Mouse (Mus musculus) heart, embryonic 11.5 days (tissue): Measurements from ENCODE around the gene Grk3. TPM values are rescaled to one million over a fixed set of nuclear protein-coding genes. Genes with fewer than 3 reads are reported as not detected.

Source experiments
- ATAC-seq: fragments of 200-750 bp; cut with Nextera tagmentation; replicated peaks from 2 replicates; pipeline ENCODE4 v1.8.0; 2017; ENCODE audit warnings: moderate library complexity; ENCODE audit not compliant: insufficient number of reproducible peaks, low FRiP score, low TSS enrichment
- H3K27ac ChIP-seq: fragments of 300-500 bp; sonication (generic); 2 replicates; pipeline ENCODE4 v1.5.1; 2014; ENCODE audit warnings: mild to moderate bottlenecking, low read depth, low read length
- H3K27me3 ChIP-seq: fragments of 300-500 bp; sonication (generic); 2 replicates; pipeline ENCODE4 v1.6.1; 2014; ENCODE audit warnings: mild to moderate bottlenecking, low read length, mixed read lengths; ENCODE audit not compliant: control insufficient read depth, insufficient read depth
- H3K36me3 ChIP-seq: fragments of 300-500 bp; sonication (generic); 2 replicates; pipeline ENCODE4 v1.6.1; 2014; ENCODE audit warnings: mild to moderate bottlenecking, low read length, moderate library complexity, mixed read lengths; ENCODE audit not compliant: control insufficient read depth, insufficient read depth
- H3K4me1 ChIP-seq: fragments of 300-500 bp; sonication (generic); 2 replicates; pipeline ENCODE4 v1.6.1; 2014; ENCODE audit warnings: low read length; ENCODE audit not compliant: control insufficient read depth, insufficient read depth
- H3K4me2 ChIP-seq: fragments of 300-500 bp; sonication (generic); 2 replicates; pipeline ENCODE4 v1.6.1; 2014; ENCODE audit warnings: mild to moderate bottlenecking, moderate library complexity
- H3K4me3 ChIP-seq: fragments of 300-500 bp; sonication (generic); 2 replicates; pipeline ENCODE4 v1.5.1; 2014; ENCODE audit warnings: low read depth, low read length
- H3K9ac ChIP-seq: fragments of 300-500 bp; sonication (generic); 2 replicates; pipeline ENCODE4 v1.6.1; 2014; ENCODE audit warnings: mild to moderate bottlenecking, low read depth, low read length, moderate library complexity
- H3K9me3 ChIP-seq: fragments of 300-500 bp; sonication (generic); replicated peaks from 2 replicates; pipeline ENCODE4 v1.6.1; 2016; ENCODE audit warnings: low read length; ENCODE audit not compliant: control insufficient read depth
- WGBS: fragments of 180-500 bp; shearing (Covaris S2); extraction: QIAGEN DNeasy Blood & Tissue Kit; methylation state at CpG from one replicate; pipeline ENCODE4 v1.1.7; 2014; ENCODE audit not compliant: insufficient replicate concordance; 5-methylcytosine and 5-hydroxymethylcytosine counted together
- polyA plus RNA-seq: library from polyadenylated mRNA; unstranded; fragments of >200 nt; fragmentation: Nextera tagmentation; extraction: Ambion mirVana; gene quantifications from 2 replicates; pipeline ENCODE4 v1.2.1, GENCODE M21; 2014

Grk3 gene
- polyA plus RNA-seq, 1 experiment from 2014 or later, result 10.4 TPM

DNA sequence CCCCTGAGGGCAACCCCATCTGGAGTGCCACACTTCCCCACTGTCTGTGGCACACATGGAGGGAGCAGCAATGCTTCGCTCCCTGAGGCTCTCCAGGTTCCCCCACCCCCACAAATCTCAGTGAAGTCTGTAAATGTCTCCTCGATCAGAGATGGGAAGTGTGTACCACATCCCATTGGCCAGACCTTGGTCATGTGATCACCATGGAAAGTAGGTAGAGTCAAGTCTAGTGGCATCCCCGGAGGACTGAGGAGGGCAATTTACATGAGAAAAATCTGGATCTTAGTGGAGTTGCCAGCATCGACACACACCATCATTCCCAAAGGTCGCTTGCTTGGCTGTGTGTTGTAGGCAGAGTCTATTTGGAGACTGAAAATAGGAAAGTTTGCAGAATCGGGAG, 23.0 kb upstream of the Grk3 start:
- H3K9me3 ChIP-seq, result no peaks in the 10 kb centered on the region
- H3K27ac ChIP-seq, result no peak overlapping the region
- no peak for ATAC-seq
- peaks cover 10% of the 10 kb centered on the region for H3K4me1 ChIP-seq
- 81% methylated on average over 6 of the region's 6 CpGs for WGBS
- H3K36me3 ChIP-seq, result no peaks in the 10 kb centered on the region
- H3K9ac ChIP-seq, result no peak overlapping the region
- H3K4me3 ChIP-seq, result no peak overlapping the region
- H3K27me3 ChIP-seq, result no peaks in the 10 kb centered on the region
- no peak overlapping the region for H3K4me2 ChIP-seq

DNA sequence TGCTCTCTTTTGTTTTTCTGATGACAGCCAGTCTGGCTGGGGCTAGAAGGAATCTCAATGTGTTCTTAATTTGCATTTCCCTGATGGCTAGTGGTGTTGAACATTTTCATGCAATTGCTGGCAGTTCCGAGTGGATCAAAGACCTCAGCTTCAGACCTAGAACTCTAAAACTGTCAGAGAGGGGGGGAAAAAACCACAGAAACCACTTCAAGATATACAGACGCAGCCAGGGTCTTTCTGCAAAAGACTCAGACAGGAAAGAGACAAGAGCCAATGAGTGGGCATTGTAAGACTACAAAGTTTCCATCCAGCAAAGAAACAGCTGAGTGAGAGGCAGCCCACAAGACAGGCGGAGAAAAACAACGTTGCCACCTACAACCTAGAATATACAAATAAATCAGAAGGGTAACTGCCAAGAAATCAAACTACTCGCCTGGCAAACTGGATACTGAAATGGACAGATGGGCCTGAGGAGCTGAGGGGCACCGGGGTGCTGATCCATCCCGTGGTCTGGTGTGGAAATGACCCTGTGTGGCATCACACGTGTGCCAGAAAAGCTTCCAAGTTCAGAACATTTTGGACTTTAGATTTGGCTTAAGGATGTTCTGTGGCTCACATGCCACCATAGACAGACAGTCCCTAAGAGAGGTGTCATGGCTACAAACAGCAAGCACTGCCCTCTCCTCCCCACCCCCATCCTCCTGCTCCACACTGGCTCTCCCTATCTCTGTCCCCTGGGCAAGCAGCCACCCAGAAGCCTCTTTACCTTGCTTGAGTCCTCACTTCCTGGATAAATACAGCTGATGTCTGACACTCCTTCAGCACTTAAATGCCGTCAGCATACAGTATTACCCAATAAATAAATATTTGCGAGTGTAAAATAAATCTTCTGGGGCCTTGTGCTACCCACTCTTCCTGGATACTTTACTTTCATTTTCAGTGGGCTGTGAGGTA, 19.8 kb upstream of the Grk3 start:
- H3K27ac ChIP-seq, result no peak overlapping the region
- no peak overlapping the region for H3K4me3 ChIP-seq
- H3K4me2 ChIP-seq, result no peak overlapping the region
- 0 out of 2 replicates have a peak, but pooled peaks cover 3% of the 10 kb centered on the region for H3K4me1 ChIP-seq
- H3K9ac ChIP-seq, result no peak overlapping the region
- no peak for ATAC-seq
- no peaks in the 10 kb centered on the region for H3K36me3 ChIP-seq
- no peaks in the 10 kb centered on the region for H3K9me3 ChIP-seq
- 63% methylated on average over 10 of the region's 10 CpGs for WGBS
- no peaks in the 10 kb centered on the region for H3K27me3 ChIP-seq

DNA sequence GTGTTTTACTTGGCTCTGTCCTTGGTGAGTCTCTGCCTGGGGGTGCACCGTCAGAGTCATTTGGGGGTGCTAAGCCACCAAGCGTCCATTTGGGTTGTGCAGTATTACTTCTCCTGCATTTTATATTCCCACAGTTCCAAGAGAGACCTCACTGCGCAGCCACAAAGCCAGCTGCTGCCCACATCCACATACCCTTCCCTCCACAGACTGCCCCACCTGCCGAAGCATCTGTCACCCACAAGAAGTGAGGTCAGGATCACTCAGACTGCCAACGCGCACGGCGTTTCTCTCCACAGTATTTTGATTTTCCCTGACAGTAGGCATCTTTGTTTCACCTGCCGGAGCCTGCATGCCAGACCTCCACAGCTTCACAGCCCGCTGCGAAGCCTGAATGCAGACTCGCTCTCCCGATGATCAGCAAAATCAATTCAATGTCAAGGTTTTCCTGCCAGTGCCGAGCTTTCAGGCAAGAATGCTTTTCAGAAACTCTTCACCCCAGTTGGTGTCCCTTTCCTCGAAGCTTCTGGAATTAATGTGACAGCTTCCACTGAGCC, 15.7 kb upstream of the Grk3 start:
- ATAC-seq, result no peak
- Histone ChIP-seq H3K9me3 (no peaks in the 10 kb centered on the region), H3K9ac (no peak overlapping the region), H3K36me3 (no peaks in the 10 kb centered on the region), H3K4me3 (no peak overlapping the region), H3K4me1 (0 out of 2 replicates have a peak, but pooled peaks cover 3% of the 10 kb centered on the region), H3K27ac (no peak overlapping the region), H3K27me3 (no peaks in the 10 kb centered on the region), H3K4me2 (no peak overlapping the region)
- WGBS, result 77% methylated on average over 15 of the region's 15 CpGs

DNA sequence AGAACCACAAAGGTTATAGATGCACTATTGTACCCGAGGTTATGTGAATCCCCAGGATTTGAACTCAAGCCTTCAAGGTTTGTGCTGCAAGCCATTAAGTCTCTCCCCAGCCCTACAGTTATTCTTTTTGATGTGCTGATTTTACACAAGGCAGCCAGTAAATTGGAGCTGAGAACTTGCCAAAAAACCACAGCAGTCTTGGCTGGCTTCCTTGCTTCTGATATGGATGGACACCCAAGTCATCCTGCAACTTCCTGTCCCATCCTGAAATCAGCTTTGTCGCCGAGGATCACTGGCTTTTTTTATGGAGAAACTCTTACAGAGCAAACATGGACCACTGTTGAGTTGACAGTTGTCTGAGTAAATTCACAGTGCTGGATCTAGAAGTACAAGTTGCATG, 14.5 kb upstream of the Grk3 start:
- H3K36me3 ChIP-seq, result no peaks in the 10 kb centered on the region
- WGBS, result 65% methylated on average over 3 of the region's 3 CpGs
- H3K9me3 ChIP-seq, result no peaks in the 10 kb centered on the region
- H3K4me1 ChIP-seq, result 0 out of 2 replicates have a peak, but pooled peaks cover 3% of the 10 kb centered on the region
- no peak for ATAC-seq
- no peak overlapping the region for H3K9ac ChIP-seq
- H3K27ac ChIP-seq, result no peak overlapping the region
- H3K4me2 ChIP-seq, result no peak overlapping the region
- H3K27me3 ChIP-seq, result no peaks in the 10 kb centered on the region
- H3K4me3 ChIP-seq, result no peak overlapping the region

DNA sequence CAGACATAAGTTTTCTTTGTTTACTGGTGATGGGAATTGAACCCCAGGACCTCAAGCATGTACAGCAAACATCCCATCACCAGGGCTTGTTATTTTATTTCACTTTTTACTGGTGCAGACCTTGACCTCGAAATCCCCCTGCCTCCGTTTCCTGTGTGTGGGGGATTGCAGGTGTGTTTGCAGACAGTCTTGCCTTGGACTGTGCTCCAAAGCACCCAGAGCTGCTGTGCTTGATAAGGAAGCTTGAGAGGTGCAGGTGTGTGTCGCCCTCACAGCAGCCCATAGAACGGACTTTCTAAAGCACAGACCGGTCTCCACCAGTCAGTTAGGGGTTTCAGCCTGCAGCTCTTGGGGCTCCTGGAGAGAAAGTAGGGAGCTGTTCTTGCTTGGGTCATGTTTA, 11.1 kb upstream of the Grk3 start:
- H3K9me3 ChIP-seq, result no peaks in the 10 kb centered on the region
- 76% methylated on average over 5 of the region's 5 CpGs for WGBS
- ATAC-seq, result no peak
- no peak overlapping the region for H3K27ac ChIP-seq
- no peak overlapping the region for H3K9ac ChIP-seq
- H3K4me2 ChIP-seq, result no peak overlapping the region
- no peaks in the 10 kb centered on the region for H3K36me3 ChIP-seq
- peaks cover 6% of the 10 kb centered on the region; the same call in 1 of the 2 replicates for H3K4me1 ChIP-seq
- H3K4me3 ChIP-seq, result no peak overlapping the region
- H3K27me3 ChIP-seq, result no peaks in the 10 kb centered on the region

DNA sequence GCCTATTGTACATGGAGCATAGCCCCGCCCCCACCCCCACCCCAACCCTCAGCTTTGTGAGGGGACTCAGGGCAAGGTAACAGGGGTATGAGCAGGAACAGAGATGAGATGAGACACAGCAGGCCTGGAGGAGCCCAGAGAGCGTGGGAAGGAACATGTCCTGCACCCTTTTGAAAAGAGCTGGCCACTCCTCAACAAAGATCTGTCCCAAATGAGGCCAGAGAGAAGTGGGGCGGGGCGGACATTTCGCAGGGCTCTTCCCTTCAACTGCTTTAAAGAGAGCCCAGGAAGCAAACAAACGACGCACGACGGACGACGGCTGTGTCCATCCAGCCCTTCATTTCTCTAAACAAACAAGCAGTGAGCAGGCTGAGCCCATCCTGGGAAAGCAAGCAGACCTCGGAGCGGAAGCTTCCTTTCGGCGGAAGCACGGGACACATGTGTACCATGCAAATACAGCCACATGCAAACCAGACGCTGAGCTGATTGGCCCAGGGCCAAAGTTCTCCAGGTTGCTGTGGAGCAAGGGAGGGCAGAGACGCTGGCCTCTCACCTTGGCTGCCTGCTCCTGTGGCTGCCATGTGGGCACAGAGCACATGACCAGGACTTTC, 8.7 kb upstream of the Grk3 start:
- H3K9ac ChIP-seq, result no peak overlapping the region
- 46% methylated on average over 18 of the region's 18 CpGs for WGBS
- H3K9me3 ChIP-seq, result no peaks in the 10 kb centered on the region
- H3K27ac ChIP-seq, result no peak overlapping the region
- no peaks in the 10 kb centered on the region for H3K27me3 ChIP-seq
- no peak overlapping the region for H3K4me3 ChIP-seq
- H3K36me3 ChIP-seq, result no peaks in the 10 kb centered on the region
- H3K4me1 ChIP-seq, result peaks cover 6% of the 10 kb centered on the region; the same call in 1 of the 2 replicates
- no peak for ATAC-seq
- H3K4me2 ChIP-seq, result peak overlapping the region; percentile 25

DNA sequence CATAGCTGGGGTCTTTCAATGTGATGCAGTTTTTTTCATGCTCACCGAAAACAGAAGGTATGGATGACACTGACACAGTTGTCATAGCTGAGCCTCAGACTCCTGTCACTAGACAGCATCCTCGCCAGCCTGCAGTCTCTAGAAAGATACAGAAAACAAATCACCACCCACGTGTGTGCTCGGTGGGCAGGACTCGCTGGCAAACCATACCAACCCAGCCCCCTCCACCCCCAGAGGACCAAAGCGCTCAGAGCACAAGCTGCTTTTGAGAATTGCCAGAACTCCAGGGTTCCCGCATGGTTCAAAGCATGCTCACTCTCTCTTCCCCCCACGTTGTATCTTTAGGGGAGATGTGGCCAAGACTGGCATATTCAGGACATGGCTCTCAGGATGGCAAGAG, 2.6 kb upstream of the Grk3 start:
- Histone ChIP-seq H3K27ac (no peak overlapping the region), H3K4me3 (no peak overlapping the region), H3K9ac (0 out of 2 replicates have a peak overlapping the region, but pooled peaks have one; percentile 16), H3K9me3 (no peaks in the 10 kb centered on the region), H3K4me2 (0 out of 2 replicates have a peak overlapping the region, but pooled peaks have one; percentile 18), H3K27me3 (no peaks in the 10 kb centered on the region), H3K36me3 (no peaks in the 10 kb centered on the region), H3K4me1 (peaks cover 21% of the 10 kb centered on the region)
- no peak for ATAC-seq
- WGBS, result 41% methylated on average over 8 of the region's 8 CpGs

DNA sequence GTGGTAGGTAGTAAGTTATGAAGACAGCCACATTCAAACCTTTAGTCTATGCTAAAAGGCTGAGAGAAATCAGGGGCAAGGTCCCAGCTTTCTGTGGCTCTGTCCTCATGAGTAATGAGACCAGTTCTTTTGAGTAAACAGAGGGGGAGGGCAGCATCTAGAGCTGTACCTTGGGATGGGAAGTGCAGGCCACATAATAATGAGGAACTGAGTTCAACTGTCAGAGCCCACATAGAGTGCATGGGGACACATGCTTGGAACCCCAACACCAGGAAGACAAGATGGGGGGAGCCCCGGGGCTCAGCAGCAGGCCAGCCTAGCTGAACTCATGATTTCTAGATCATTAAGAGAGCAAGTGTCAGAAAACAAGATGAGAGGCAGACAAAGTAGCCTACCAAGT, 1.4 kb upstream of the Grk3 start:
- Histone ChIP-seq H3K27ac (no peak overlapping the region), H3K4me1 (peaks cover 21% of the 10 kb centered on the region), H3K4me3 (no peak overlapping the region), H3K9ac (no peak overlapping the region), H3K36me3 (no peaks in the 10 kb centered on the region), H3K27me3 (no peaks in the 10 kb centered on the region), H3K9me3 (no peaks in the 10 kb centered on the region), H3K4me2 (no peak overlapping the region)
- 83% methylated on average over 1 of the region's 1 CpGs for WGBS
- no peak for ATAC-seq
